Mouse (Mus musculus): ENCODE measurements at regions not wholly inside any gene's neighbourhood (a gene's known extent, or its start where the extent isn't known, plus 50 kb on each side); places are given as distances from the start of the nearest gene placed in this dataset.

DNA sequence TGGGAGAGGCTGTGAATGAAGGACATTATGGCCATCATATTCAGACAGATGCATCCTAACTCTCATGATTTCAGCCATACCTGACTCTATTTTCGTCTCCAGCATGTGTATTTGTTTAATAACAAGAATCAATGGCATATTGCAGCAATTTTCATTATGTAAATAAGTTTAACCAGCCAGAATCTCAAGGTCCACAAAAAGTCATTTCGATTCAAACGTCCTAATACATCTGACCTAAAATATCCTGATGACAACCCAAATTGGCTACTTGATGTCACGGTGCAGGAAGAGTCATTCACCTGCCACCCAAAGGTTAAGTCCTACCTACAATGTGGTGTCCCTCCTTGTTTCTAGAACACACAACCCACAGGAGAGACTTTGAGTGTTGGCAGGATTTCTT, 60.6 kb upstream of the Onecut1 start:
- H3K4me1 ChIP-seq (ENCODE audit: control insufficient read depth, insufficient read depth) = no peaks in the 10 kb centered on the region
- no peak overlapping the region for H3K4me3 ChIP-seq (ENCODE audit: low read depth, low read length)
- TF ChIP-seq EP300 (IDR thresholded peaks at IDR 0.05; ENCODE audit: low read depth) = no peak
- no peak for TF ChIP-seq CTCF (IDR thresholded peaks at IDR 0.05; ENCODE audit: low read depth)
- H3K9ac ChIP-seq (replicated peaks; ENCODE audit: low read depth, low read length) = no peak overlapping the region
- H3K27ac ChIP-seq (ENCODE audit: low read depth) = no peak overlapping the region
- no peaks in the 10 kb centered on the region for H3K36me3 ChIP-seq (replicated peaks; ENCODE audit: control insufficient read depth, insufficient read depth, low read length)
- ATAC-seq (ENCODE audit: insufficient read depth, low read depth) = no peak
- no peaks in the 10 kb centered on the region for H3K27me3 ChIP-seq (ENCODE audit: control insufficient read depth, insufficient read depth, low read length)
- H3K9me3 ChIP-seq (replicated peaks; ENCODE audit: control insufficient read depth, low read length) = no peaks in the 10 kb centered on the region
- H3K4me2 ChIP-seq (ENCODE audit: low read depth, low read length) = no peak overlapping the region
- 68% methylated on average over 4 of the region's 4 CpGs for WGBS
- DNase-seq (ENCODE audit: low spot score) = no peak

DNA sequence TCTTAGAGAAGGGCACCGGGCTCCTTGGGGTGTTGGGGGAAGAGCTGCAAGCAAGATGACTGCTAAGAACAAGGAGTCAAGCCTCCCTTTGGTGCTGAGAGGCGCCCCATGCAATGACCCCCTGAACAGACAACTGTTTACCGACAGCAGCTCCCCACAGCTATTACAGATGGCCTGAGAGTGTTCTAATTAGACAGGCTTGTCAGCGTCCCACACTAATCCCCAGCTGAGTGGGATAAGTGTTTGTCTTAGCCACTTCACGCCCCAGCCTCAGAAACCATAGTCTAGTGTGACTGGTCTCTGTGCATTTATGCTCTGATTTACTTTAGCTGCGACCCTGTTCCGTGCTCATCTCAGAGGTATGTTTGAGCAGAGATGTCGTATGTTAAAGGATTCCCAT, 50.3 kb upstream of the Onecut1 start:
- ATAC-seq (ENCODE audit: insufficient read depth, low read depth) (no peak), DNase-seq (ENCODE audit: low spot score) (no peak)
- H3K4me1 ChIP-seq (ENCODE audit: control insufficient read depth, insufficient read depth) = peaks cover 5% of the 10 kb centered on the region; the same call in 1 of the 2 replicates
- peaks cover 2% of the 10 kb centered on the region; the same call in 1 of the 2 replicates for H3K27me3 ChIP-seq (ENCODE audit: control insufficient read depth, insufficient read depth, low read length)
- no peak overlapping the region for H3K4me3 ChIP-seq (ENCODE audit: low read depth, low read length)
- no peak for TF ChIP-seq CTCF (IDR thresholded peaks at IDR 0.05; ENCODE audit: low read depth)
- 32% methylated on average over 8 of the region's 8 CpGs for WGBS
- no peak overlapping the region for H3K9ac ChIP-seq (replicated peaks; ENCODE audit: low read depth, low read length)
- no peaks in the 10 kb centered on the region for H3K9me3 ChIP-seq (replicated peaks; ENCODE audit: control insufficient read depth, low read length)
- no peaks in the 10 kb centered on the region for H3K36me3 ChIP-seq (replicated peaks; ENCODE audit: control insufficient read depth, insufficient read depth, low read length)
- H3K27ac ChIP-seq (ENCODE audit: low read depth) = no peak overlapping the region
- no peak overlapping the region for H3K4me2 ChIP-seq (ENCODE audit: low read depth, low read length)

Data from heart, postnatal 0 days (tissue).